Mouse (Mus musculus) bone marrow, adult 2 months (tissue): ENCODE results near the gene Irs3. TPM values are rescaled to one million over a fixed set of nuclear protein-coding genes. Genes with fewer than 3 reads are reported as not detected.
A peak's percentile ranks its signal among the peaks of the same experiment; 100 is the strongest.

ENCODE experiments used
- H3K27ac ChIP-seq: fragments of 200-500 bp; 2 replicates; pipeline ENCODE4 v1.5.1; 2012; ENCODE audit warnings: low read depth, mild to moderate bottlenecking, control low read depth, inconsistent platforms, low read length; ENCODE audit not compliant: control insufficient read depth, poor library complexity, insufficient read depth
- H3K4me1 ChIP-seq: fragments of 200-500 bp; 2 replicates; pipeline ENCODE4 v1.6.1; 2011; ENCODE audit warnings: low read length; ENCODE audit not compliant: control insufficient read depth, insufficient read depth
- H3K4me3 ChIP-seq: fragments of 200-500 bp; replicated peaks from 2 replicates; pipeline ENCODE3; 2011; ENCODE audit warnings: mild to moderate bottlenecking, low read depth, low read length, control low read depth; ENCODE audit not compliant: control insufficient read depth
- CTCF ChIP-seq: fragments of 200-500 bp; IDR thresholded peaks from 2 replicates; pipeline ENCODE4 v1.5.1; 2011; ENCODE audit warnings: low read length, control low read depth; ENCODE audit not compliant: control insufficient read depth, insufficient read depth
- POLR2A ChIP-seq: fragments of 200-500 bp; IDR thresholded peaks from 2 replicates; pipeline ENCODE4 v1.6.1; 2011; ENCODE audit warnings: low read depth, mild to moderate bottlenecking, control low read depth, low read length, borderline replicate concordance; ENCODE audit not compliant: control insufficient read depth
- WGBS: fragments of 180-500 bp; shearing (Covaris S2); methylation state at CpG from one replicate; pipeline ENCODE4 v1.1.7; 2018; 5-methylcytosine and 5-hydroxymethylcytosine counted together
- polyA plus RNA-seq: library from polyadenylated mRNA; stranded (reverse); fragments of >200 nt; gene quantifications from 2 replicates; pipeline ENCODE4 v1.2.4, GENCODE M21; 2011; ENCODE audit warnings: low replicate concordance; ENCODE audit not compliant: missing spikeins, insufficient read depth, insufficient read length

The Irs3 gene
- 0.77 TPM in 1 of 2 replicates, not detected in the other for polyA plus RNA-seq

DNA sequence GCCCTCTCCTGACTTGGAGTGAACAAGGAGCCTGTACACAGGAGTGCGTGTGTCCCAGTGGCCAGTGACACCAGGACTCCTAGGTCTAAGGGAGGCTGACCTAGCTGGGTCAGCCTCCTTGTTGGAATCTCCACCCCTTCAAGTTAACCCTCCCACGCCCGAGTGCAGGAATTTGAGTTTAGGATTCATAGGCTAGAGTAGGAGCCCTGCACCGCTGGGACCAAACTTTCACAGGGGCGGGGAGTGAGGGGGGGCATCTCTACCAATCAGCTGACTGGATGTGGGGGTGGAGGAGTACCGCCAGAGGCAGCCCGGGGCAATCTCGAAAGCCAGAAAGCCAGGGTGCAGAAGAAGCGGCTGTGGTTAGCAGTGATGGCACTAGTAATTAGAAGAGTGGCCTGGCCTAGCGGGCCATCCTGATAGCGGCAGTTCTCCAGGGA, at the start of gene Irs3:
Gene Irs3, minus strand, starts transcription at position 63 of the 440 bp plus-strand sequence.
- Histone ChIP-seq H3K4me1 (peaks cover 2% of the 10 kb centered on the region; the same call in 1 of the 2 replicates), H3K4me3 (peak within 1 kb of the TSS; percentile 56), H3K27ac (peak within 1 kb of the TSS; percentile 23; the same call in 1 of the 2 replicates)
- 33% methylated on average over 11 of the region's 11 CpGs for WGBS
- no peak for TF ChIP-seq CTCF
- no peak for TF ChIP-seq POLR2A

DNA sequence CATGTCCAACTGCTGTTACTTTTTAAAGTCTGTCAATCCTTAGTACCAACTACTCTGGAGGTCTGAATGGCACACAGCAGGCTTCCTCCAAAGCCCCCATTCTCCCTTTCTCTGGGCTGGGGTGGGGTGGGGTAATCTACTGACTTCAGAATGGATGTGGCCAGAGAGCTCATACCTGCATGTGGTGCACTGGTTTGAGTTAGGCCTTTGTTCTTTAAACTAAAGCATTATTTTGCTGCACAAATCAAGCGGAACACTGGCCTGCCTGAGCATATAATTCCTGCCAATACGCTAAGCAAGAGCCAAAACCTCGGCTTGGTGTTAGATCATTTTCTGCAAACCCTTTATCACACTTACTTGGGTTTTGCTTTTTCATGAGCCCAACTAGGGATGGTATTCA, 49.3 kb upstream of the Irs3 start:
- H3K27ac ChIP-seq, result no peak overlapping the region
- H3K4me1 ChIP-seq, result peaks cover 8% of the 10 kb centered on the region
- TF ChIP-seq CTCF, result no peak
- TF ChIP-seq POLR2A, result no peak
- no peak overlapping the region for H3K4me3 ChIP-seq
- 90% methylated on average over 3 of the region's 3 CpGs for WGBS

DNA sequence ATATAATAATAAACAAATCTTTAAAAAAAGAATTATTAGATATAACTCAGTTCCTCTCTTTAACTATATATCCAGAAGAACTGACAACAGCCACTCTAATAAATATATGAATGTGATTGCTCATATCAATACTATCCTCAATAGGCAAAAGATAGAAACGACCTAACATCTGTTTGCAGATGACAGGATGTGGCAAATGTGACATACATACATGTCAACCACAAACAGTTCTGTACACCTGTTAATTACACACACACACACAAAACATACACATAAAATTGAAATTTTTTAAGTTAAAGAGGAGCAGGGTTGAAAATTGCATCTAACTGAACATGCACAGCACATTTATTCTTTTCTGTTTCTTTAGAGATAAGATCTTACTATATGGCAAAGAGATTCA, 46.4 kb upstream of the Irs3 start:
- WGBS, result 26% methylated on average over 1 of the region's 1 CpGs
- H3K4me1 ChIP-seq, result peaks cover 6% of the 10 kb centered on the region

DNA sequence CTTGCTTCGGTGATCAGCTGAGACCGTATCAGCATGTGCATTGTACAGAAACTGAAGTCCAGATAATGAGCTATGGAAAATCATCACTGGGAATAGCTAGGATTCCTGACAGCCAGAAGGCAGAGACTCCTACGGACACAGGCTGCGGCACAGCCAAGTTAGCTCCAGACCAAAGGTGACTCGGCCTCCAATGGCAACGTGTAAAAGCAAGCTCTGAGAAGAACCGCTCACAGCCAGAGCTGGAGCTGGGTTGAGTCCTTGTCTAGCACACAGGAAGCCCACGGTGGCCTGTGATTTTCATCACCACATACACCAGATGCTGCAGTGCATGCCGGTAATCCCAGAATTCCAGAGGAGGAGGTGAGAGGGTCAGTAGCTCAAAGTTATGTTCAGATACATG, 45.0 kb upstream of the Irs3 start:
- Histone ChIP-seq H3K4me1 (peaks cover 7% of the 10 kb centered on the region), H3K4me3 (no peak overlapping the region), H3K27ac (no peak overlapping the region)
- TF ChIP-seq POLR2A, result no peak
- no peak for TF ChIP-seq CTCF
- 82% methylated on average over 9 of the region's 9 CpGs for WGBS

More for the DNA sequence above, 46.4 kb upstream of the Irs3 start:
- TF ChIP-seq POLR2A (no peak), CTCF (no peak)
- Histone ChIP-seq H3K27ac (no peak overlapping the region), H3K4me3 (no peak overlapping the region)

DNA sequence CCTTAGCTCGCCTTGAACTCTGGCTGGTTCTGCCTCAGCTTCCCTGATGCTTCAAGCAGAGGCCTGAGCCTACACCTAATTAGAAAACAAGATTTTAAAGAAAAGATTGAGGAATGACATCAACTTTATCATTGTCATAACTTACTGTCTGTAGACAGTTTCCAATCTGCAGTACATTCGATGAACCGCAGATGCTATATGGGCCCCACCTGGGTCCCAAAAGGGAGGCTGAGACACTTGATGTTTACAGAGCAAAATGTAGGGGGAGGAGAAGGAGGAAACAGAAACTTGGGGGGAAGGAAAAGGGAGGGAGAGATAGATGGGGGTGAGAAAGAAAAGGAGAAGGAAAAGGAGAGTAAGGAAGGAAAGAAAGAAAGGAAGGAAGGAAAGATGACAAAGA, 44.5 kb upstream of the Irs3 start:
- Histone ChIP-seq H3K4me1 (peaks cover 7% of the 10 kb centered on the region), H3K4me3 (no peak overlapping the region), H3K27ac (no peak overlapping the region)
- TF ChIP-seq POLR2A, result no peak
- no peak for TF ChIP-seq CTCF
- WGBS, result 84% methylated on average over 3 of the region's 3 CpGs

DNA sequence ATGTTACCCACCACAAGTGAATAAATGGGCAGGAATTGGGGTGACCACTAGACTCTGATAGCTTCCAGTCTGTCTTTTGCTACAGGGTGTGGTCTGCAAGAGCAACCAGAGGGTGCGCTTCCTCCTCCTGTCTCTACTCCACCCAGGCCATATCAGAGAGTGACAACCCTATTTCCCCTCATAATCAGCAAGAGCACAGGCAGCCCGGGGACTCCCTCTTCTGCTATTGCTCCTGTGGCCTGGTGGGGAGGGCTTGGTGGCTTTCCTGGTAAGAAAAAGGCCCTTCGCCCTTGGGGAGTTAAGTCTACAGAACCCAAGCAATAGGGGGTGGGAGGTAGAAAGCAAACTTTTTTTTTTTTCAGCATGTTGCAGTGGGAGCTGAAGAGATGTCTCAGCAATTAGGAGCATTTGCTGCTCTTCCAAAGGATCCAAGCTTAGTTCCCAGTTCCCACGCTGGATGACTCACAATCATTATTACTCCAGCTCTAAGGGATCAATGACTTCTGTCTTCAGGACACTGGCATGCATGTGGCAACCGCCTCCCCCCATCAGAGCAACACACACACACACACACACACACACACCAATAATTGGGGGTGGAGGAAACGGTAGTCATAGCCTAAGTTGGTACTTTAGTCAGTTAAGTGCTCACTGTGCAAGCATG, 40.7 kb upstream of the Irs3 start:
- TF ChIP-seq POLR2A (no peak), CTCF (no peak)
- peak overlapping the region; percentile 25 for H3K4me3 ChIP-seq
- H3K27ac ChIP-seq, result peak overlapping the region; percentile 83
- WGBS, result 30% methylated on average over 6 of the region's 6 CpGs
- H3K4me1 ChIP-seq, result peaks cover 7% of the 10 kb centered on the region

DNA sequence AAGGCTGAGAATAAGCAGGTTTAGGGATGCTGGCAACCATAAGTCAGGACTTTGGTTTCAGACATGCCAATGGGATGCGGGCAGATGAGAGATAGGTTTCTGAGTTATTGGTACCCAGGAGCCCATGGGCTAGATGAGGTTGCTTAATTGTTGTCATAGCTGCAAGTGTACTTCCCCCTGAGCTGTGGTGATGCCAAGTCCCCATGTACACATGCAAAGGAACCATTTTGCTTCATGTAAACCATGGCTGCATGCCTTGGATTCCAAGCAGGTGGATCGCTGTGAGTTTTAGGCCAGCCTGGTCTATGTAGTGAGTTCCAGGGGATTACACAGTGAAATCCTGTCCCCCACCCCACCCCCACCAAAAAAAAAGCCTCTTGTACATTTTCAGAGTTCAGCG, 40.1 kb upstream of the Irs3 start:
- Histone ChIP-seq H3K27ac (peak overlapping the region; percentile 78), H3K4me3 (no peak overlapping the region), H3K4me1 (peaks cover 7% of the 10 kb centered on the region)
- TF ChIP-seq POLR2A (no peak), CTCF (no peak)
- WGBS, result 47% methylated on average over 3 of the region's 3 CpGs

DNA sequence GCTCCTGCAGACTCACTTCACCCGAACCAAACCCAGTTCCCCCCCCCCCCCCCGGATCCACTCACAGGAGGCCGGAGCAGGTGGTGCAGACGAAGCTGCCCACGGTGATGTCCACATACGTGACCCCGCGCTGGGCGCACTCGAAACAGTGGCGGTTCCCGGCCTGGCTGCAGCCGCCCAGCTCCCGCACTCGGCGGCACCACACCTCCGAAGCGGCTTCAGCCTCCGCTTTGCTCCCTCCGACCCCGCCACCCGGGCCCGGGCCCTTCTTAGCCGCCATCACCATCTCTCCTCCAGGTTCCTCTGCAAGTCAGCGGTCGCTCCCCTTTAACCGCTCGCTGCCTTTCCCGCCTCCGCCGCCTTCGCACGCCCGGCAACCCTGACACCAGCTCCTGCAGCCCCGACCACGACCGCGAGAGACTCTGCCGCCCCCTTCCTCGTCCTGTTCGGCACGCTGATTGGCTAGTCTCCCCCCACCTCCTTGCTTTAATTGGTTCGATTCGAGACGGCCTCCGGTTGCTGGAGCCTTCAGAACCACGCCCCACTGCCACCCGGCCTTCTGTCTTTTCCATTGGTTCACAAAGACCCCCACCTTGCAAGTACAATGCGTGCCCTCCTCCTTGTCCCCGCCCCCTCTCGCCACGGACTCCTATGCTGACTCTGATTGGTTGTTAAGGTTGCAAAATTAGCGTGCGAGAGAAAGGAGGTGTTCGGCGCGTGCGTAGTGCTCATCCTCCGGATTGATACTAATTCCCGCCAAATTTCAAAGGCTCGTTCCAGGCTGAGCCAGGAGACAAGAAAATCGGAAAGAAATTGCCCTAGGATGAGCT, 39.0 kb upstream of the Irs3 start, which contains the start of gene Agfg2:
Gene Agfg2, minus strand, starts transcription at position 433 of the 830 bp plus-strand sequence.
- TF ChIP-seq POLR2A (peak; percentile 76; the same call in 1 of the 2 replicates), CTCF (no peak)
- H3K4me1 ChIP-seq, result peaks cover 7% of the 10 kb centered on the region

More for the DNA sequence above, 39.0 kb upstream of the Irs3 start, which contains the start of gene Agfg2:
- Histone ChIP-seq H3K4me3 (peak within 1 kb of the TSS; percentile 79), H3K27ac (peak within 1 kb of the TSS; percentile 78)
- under 1% methylated on average over 62 of the region's 62 CpGs for WGBS
